ENCODE assay signal across 20 mouse cellular contexts in genomic region chr8:13240691-13241090, GRCm38 (mm10). TPM values are rescaled to one million over a fixed set of nuclear protein-coding genes. Genes with fewer than 3 reads are reported as not detected.
A peak's percentile ranks its signal among the peaks of the same experiment; 100 is the strongest.
DNase-seq lines count a peak whose midpoint lies in the region; ATAC-seq and TF ChIP-seq lines count a peak whose summit lies in the region.
"Had no signal": no experiment of that assay in that cellular context is flagged by ENCODE, and none has a peak within 500 bp of the region (broad histone marks: within the 10 kb centered on the region; RNA-seq: fewer than 3 reads in every experiment).

No protein-coding gene starts in this region.

- no peaks in the 10 kb centered on the region for H3K36me3 ChIP-seq in kidney, adult 2 months (ENCODE audit: control insufficient read depth, insufficient read depth, low read length)
- H3K36me3 ChIP-seq in kidney, embryonic 15.5 days: no peaks in the 10 kb centered on the region
- no peaks in the 10 kb centered on the region for H3K36me3 ChIP-seq in forebrain, postnatal 0 days (ENCODE audit: insufficient read depth)
- H3K36me3 ChIP-seq: embryonic facial prominence, embryonic 10.5 days; liver, embryonic 13.5 days; neural tube, embryonic 13.5 days had no signal

- peak; percentile 27 for DNase-seq in adrenal gland, adult 2 months
- no peak for DNase-seq in adrenal gland, adult 18-20 months (ENCODE audit: low spot score in 2 of 2)
- peak; percentile 71 for DNase-seq in kidney, adult 2 months
- peak; percentile 67 for DNase-seq in heart, postnatal 4 days
- DNase-seq in lung, postnatal 36 days: peak; percentile 81
- no peak for DNase-seq in testis, postnatal 14 days (ENCODE audit: low spot score)
- no peak for DNase-seq in forebrain, postnatal 0 days
- DNase-seq: cerebellum, postnatal 14 days; liver, embryonic 13.5 days; retina, postnatal 1 day had no signal

- H3K9ac ChIP-seq in kidney, embryonic 15.5 days: no peak overlapping the region
- no peak overlapping the region for H3K9ac ChIP-seq in forebrain, postnatal 0 days
- H3K9ac ChIP-seq: liver, embryonic 13.5 days; neural tube, embryonic 13.5 days had no signal

- no peak for TF ChIP-seq CTCF in kidney, adult 2 months (conservative IDR thresholded peaks at IDR 0.05; ENCODE audit: insufficient read depth, insufficient read length, low read depth, low read length)
- no peak for TF ChIP-seq CTCF in forebrain, postnatal 0 days (IDR thresholded peaks at IDR 0.05; ENCODE audit: low read depth)

- no peak overlapping the region for H3K4me3 ChIP-seq in kidney, adult 2 months (ENCODE audit: insufficient read depth, low read depth, low read length)
- no peak overlapping the region for H3K4me3 ChIP-seq in kidney, embryonic 15.5 days (replicated peaks)
- no peak overlapping the region for H3K4me3 ChIP-seq in forebrain, postnatal 0 days (ENCODE audit: low read depth, low read length)
- H3K4me3 ChIP-seq: embryonic facial prominence, embryonic 10.5 days; liver, embryonic 13.5 days; neural tube, embryonic 13.5 days had no signal

- 53% methylated on average over 7 of the region's 7 CpGs for WGBS in kidney, adult 2 months
- WGBS in kidney, embryonic 15.5 days: 79% methylated on average over 7 of the region's 7 CpGs
- 77% methylated on average over 7 of the region's 7 CpGs for WGBS in forebrain, postnatal 0 days

- H3K4me2 ChIP-seq in kidney, embryonic 15.5 days: no peak overlapping the region
- no peak overlapping the region for H3K4me2 ChIP-seq in forebrain, postnatal 0 days (ENCODE audit: low read depth)
- H3K4me2 ChIP-seq: liver, embryonic 13.5 days; neural tube, embryonic 13.5 days had no signal

- no peaks in the 10 kb centered on the region for H3K9me3 ChIP-seq in kidney, embryonic 15.5 days (replicated peaks)
- H3K9me3 ChIP-seq in forebrain, postnatal 0 days (ENCODE audit: low read length): no peaks in the 10 kb centered on the region
- H3K9me3 ChIP-seq: embryonic facial prominence, embryonic 10.5 days; liver, embryonic 13.5 days; neural tube, embryonic 13.5 days had no signal

- H3K4me1 ChIP-seq in kidney, adult 2 months (ENCODE audit: control insufficient read depth, insufficient read depth, low read length): no peaks in the 10 kb centered on the region
- no peaks in the 10 kb centered on the region for H3K4me1 ChIP-seq in kidney, embryonic 15.5 days
- no peaks in the 10 kb centered on the region for H3K4me1 ChIP-seq in forebrain, postnatal 0 days (ENCODE audit: insufficient read depth)
- H3K4me1 ChIP-seq: embryonic facial prominence, embryonic 10.5 days; liver, embryonic 13.5 days; neural tube, embryonic 13.5 days had no signal

- no peak for ATAC-seq in kidney, embryonic 15.5 days (replicated peaks; ENCODE audit: low FRiP score)
- ATAC-seq in forebrain, postnatal 0 days: no peak
- ATAC-seq: activated CD4-positive, CD25-positive, alpha-beta regulatory T cell, adult 4 months; inflammation-experienced regulatory T-cells, adult 6 months had no signal

- no peak overlapping the region for H3K27ac ChIP-seq in kidney, adult 2 months (ENCODE audit: insufficient read depth, low read depth, low read length)
- H3K27ac ChIP-seq in kidney, embryonic 15.5 days: no peak overlapping the region
- no peak overlapping the region for H3K27ac ChIP-seq in forebrain, postnatal 0 days (ENCODE audit: low read depth, low read length)
- H3K27ac ChIP-seq: embryonic facial prominence, embryonic 10.5 days; liver, embryonic 13.5 days; neural tube, embryonic 13.5 days had no signal

- TF ChIP-seq POLR2A in kidney, adult 2 months (IDR thresholded peaks at IDR 0.05; ENCODE audit: low read depth, low read length): no peak

- no peaks in the 10 kb centered on the region for H3K27me3 ChIP-seq in kidney, adult 2 months (replicated peaks; ENCODE audit: control insufficient read depth, insufficient read depth, low read length)
- H3K27me3 ChIP-seq in kidney, embryonic 15.5 days: 0 out of 2 replicates have a peak, but pooled peaks cover 2% of the 10 kb centered on the region
- no peaks in the 10 kb centered on the region for H3K27me3 ChIP-seq in forebrain, postnatal 0 days (ENCODE audit: insufficient read depth, low read length)
- H3K27me3 ChIP-seq: neural tube, embryonic 13.5 days had no signal

RNA-seq across cellular contexts. Expression of gene Adprhl1, which starts 13.3 kb away (rescaled TPM):
- 1 to 10 TPM in 1 of 2 experiments, under 1 TPM in 1; 0.93 to 5.4 TPM for total RNA-seq in adrenal gland, adult 2 months (2021)
- polyA plus RNA-seq in adrenal gland, adult 2 months (2012; rRNA removed): 0.38 and 2.0 TPM in 2 replicates
- 10 to 100 TPM in 1 of 2 experiments, 1 to 10 TPM in 1; 7.8 to 18.5 TPM for total RNA-seq in adrenal gland, adult 18-20 months (2021)
- 0.18 and 0.99 TPM in 2 replicates for polyA plus RNA-seq in kidney, adult 2 months (2012; rRNA removed)
- 0.48 and 1.4 TPM in 2 replicates for polyA plus RNA-seq in kidney, embryonic 15.5 days (2015; fragmentation: Nextera tagmentation; extraction: Ambion mirVana)
- 100 to 1,000 TPM; 376 to 389 TPM for total RNA-seq in heart, postnatal 4 days (2021)
- total RNA-seq in forebrain, postnatal 0 days (2014; rRNA removed): 0.67 and 1.2 TPM in 2 replicates
- polyA plus RNA-seq in forebrain, postnatal 0 days (2015; fragmentation: Nextera tagmentation; extraction: Ambion mirVana): not detected in 2 replicates
- total RNA-seq: CH12.LX; granulocyte monocyte progenitor cell, adult 5-6 weeks; megakaryocyte, adult 5-6 weeks had no signal
- polyA plus RNA-seq: activated CD4-positive, CD25-positive, alpha-beta regulatory T cell, adult 4 months; inflammation-experienced regulatory T-cells, adult 6 months; small intestine, adult 2 months; stomach, embryonic 14.5 days had no signal

RNA-seq across cellular contexts. Expression of gene Grtp1, which starts 40.3 kb away (rescaled TPM):
- total RNA-seq in adrenal gland, adult 2 months (2021): 10 to 100 TPM; 10.8 to 16.4 TPM
- 10.1 and 12.5 TPM in 2 replicates for polyA plus RNA-seq in adrenal gland, adult 2 months (2012; rRNA removed)
- total RNA-seq in adrenal gland, adult 18-20 months (2021): 10 to 100 TPM in 1 of 2 experiments, 1 to 10 TPM in 1; 9.1 to 15.3 TPM
- polyA plus RNA-seq in kidney, adult 2 months (2012; rRNA removed): 66.4 and 71.2 TPM in 2 replicates
- polyA plus RNA-seq in kidney, embryonic 15.5 days (2015; fragmentation: Nextera tagmentation; extraction: Ambion mirVana): 19.3 and 21.3 TPM in 2 replicates
- total RNA-seq in heart, postnatal 4 days (2021): 1 to 10 TPM; 6.1 TPM
- 10.8 and 13.2 TPM in 2 replicates for total RNA-seq in forebrain, postnatal 0 days (2014; rRNA removed)
- polyA plus RNA-seq in forebrain, postnatal 0 days (2015; fragmentation: Nextera tagmentation; extraction: Ambion mirVana): 17.2 and 22.7 TPM in 2 replicates
- total RNA-seq: granulocyte monocyte progenitor cell, adult 5-6 weeks had no signal

RNA-seq across cellular contexts. Expression of gene Dcun1d2, which starts 47.2 kb away (rescaled TPM):
- 10 to 100 TPM; 28.3 to 36.2 TPM for total RNA-seq in adrenal gland, adult 2 months (2021)
- 23.3 and 24.9 TPM in 2 replicates for polyA plus RNA-seq in adrenal gland, adult 2 months (2012; rRNA removed)
- 10 to 100 TPM; 27.2 to 33.6 TPM for total RNA-seq in adrenal gland, adult 18-20 months (2021)
- polyA plus RNA-seq in kidney, adult 2 months (2012; rRNA removed): 25.0 and 26.0 TPM in 2 replicates
- 24.6 and 26.0 TPM in 2 replicates for polyA plus RNA-seq in kidney, embryonic 15.5 days (2015; fragmentation: Nextera tagmentation; extraction: Ambion mirVana)
- total RNA-seq in heart, postnatal 4 days (2021): 10 to 100 TPM; 27.8 to 29.5 TPM
- 33.7 and 34.3 TPM in 2 replicates for total RNA-seq in forebrain, postnatal 0 days (2014; rRNA removed)
- 24.2 and 27.2 TPM in 2 replicates for polyA plus RNA-seq in forebrain, postnatal 0 days (2015; fragmentation: Nextera tagmentation; extraction: Ambion mirVana)

RNA-seq across cellular contexts. Expression of gene Tmco3, which starts 47.3 kb away (rescaled TPM):
- 10 to 100 TPM; 27.1 to 35.5 TPM for total RNA-seq in adrenal gland, adult 2 months (2021)
- polyA plus RNA-seq in adrenal gland, adult 2 months (2012; rRNA removed): 41.1 and 44.8 TPM in 2 replicates
- 10 to 100 TPM; 31.2 to 33.2 TPM for total RNA-seq in adrenal gland, adult 18-20 months (2021)
- 70.0 and 72.5 TPM in 2 replicates for polyA plus RNA-seq in kidney, adult 2 months (2012; rRNA removed)
- polyA plus RNA-seq in kidney, embryonic 15.5 days (2015; fragmentation: Nextera tagmentation; extraction: Ambion mirVana): 41.4 and 45.1 TPM in 2 replicates
- total RNA-seq in heart, postnatal 4 days (2021): 10 to 100 TPM; 21.7 to 21.9 TPM
- total RNA-seq in forebrain, postnatal 0 days (2014; rRNA removed): 21.1 and 24.9 TPM in 2 replicates
- 13.9 and 25.9 TPM in 2 replicates for polyA plus RNA-seq in forebrain, postnatal 0 days (2015; fragmentation: Nextera tagmentation; extraction: Ambion mirVana)

Comparison
In these comparisons a context has a peak if more than half of its experiments do, and no peak if none do; other contexts are left out.
1. DNase-seq: peak in adrenal gland, adult 2 months (single experiment), kidney, adult 2 months (single experiment), heart, postnatal 4 days (single experiment) and lung, postnatal 36 days (single experiment); none in adrenal gland, adult 18-20 months (0 of 2), testis, postnatal 14 days (single experiment) and forebrain, postnatal 0 days (single experiment).
2. RNA of gene Adprhl1, which starts 13.3 kb away (total RNA-seq): 376 to 389 TPM in heart, postnatal 4 days; 7.8 to 18.5 TPM in adrenal gland, adult 18-20 months, 0.93 to 5.4 TPM in adrenal gland, adult 2 months and 0.67 to 1.2 TPM in forebrain, postnatal 0 days; every median in the first group is over 10 times any median in the second.